Mouse (Mus musculus): ENCODE measurements around the gene Blvrb.

GRCm38 (mm10) chr7:27429135-27429534 lies 18.6 kb upstream of the Blvrb start:
- TF ChIP-seq CTCF (IDR thresholded peaks at IDR 0.05; ENCODE audit: low read depth, low read length) (no peak), TAL1 (conservative IDR thresholded peaks at IDR 0.05; ENCODE audit: low read depth, low read length) (no peak), GATA1 (IDR thresholded peaks at IDR 0.05; ENCODE audit: borderline replicate concordance, low read length) (no peak), POLR2AphosphoS5 (IDR thresholded peaks at IDR 0.05; ENCODE audit: insufficient replicate concordance, low read depth, low read length) (no peak)

Data from G1E (cell line).